Mouse (Mus musculus) small intestine, adult 2 months (tissue): ENCODE data around the gene Ston2. TPM values are rescaled to one million over a fixed set of nuclear protein-coding genes. Genes with fewer than 3 reads are reported as not detected.

ENCODE experiments used
- H3K27ac ChIP-seq: fragments of 200-500 bp; 2 replicates; pipeline ENCODE4 v1.5.1; 2012; ENCODE audit warnings: low read depth, low read length, control low read depth, inconsistent platforms; ENCODE audit not compliant: insufficient read depth
- H3K27me3 ChIP-seq: fragments of 200-500 bp; 2 replicates; pipeline ENCODE4 v1.6.1; 2012; ENCODE audit warnings: mild to moderate bottlenecking, moderate library complexity, low read length, inconsistent platforms; ENCODE audit not compliant: control insufficient read depth, insufficient read depth
- H3K36me3 ChIP-seq: fragments of 200-500 bp; 2 replicates; pipeline ENCODE4 v1.6.1; 2012; ENCODE audit warnings: mild to moderate bottlenecking, low read length, control low read depth, inconsistent platforms; ENCODE audit not compliant: control insufficient read depth, insufficient read depth
- H3K4me1 ChIP-seq: fragments of 200-500 bp; 2 replicates; pipeline ENCODE4 v1.6.1; 2012; ENCODE audit warnings: low read length, inconsistent platforms, mixed read lengths; ENCODE audit not compliant: control insufficient read depth, insufficient read depth, insufficient read length
- H3K4me3 ChIP-seq: fragments of 200-500 bp; 2 replicates; pipeline ENCODE4 v1.5.1; 2012; ENCODE audit warnings: low read depth, mild to moderate bottlenecking, control low read depth, inconsistent platforms, low read length, moderate library complexity
- CTCF ChIP-seq: fragments of 200-500 bp; IDR thresholded peaks from 2 replicates; pipeline ENCODE4 v1.5.1; 2012; ENCODE audit warnings: low read depth, mild to moderate bottlenecking, control low read depth, inconsistent platforms, low read length, moderate library complexity, mixed read lengths; ENCODE audit not compliant: insufficient replicate concordance, insufficient read length; ENCODE audit errors: extremely low read depth
- POLR2A ChIP-seq: fragments of 200-500 bp; IDR thresholded peaks from 2 replicates; pipeline ENCODE4 v1.6.1; 2012; ENCODE audit warnings: low read depth, mild to moderate bottlenecking, control low read depth, inconsistent platforms, low read length, moderate library complexity
- WGBS: fragments of 180-500 bp; shearing (Covaris S2); methylation state at CpG from one replicate; pipeline ENCODE4 v1.1.7; 2018; 5-methylcytosine and 5-hydroxymethylcytosine counted together
- polyA plus RNA-seq: library from polyadenylated mRNA; depleted of rRNA; stranded (reverse); fragments of >200 nt; gene quantifications from 2 replicates; pipeline ENCODE4 v1.2.3, GENCODE M21; 2012

Gene Ston2
- polyA plus RNA-seq, 1 experiment, result 13.1 TPM

GRCm38 (mm10) chr12:91702829-91703228 is 85.4 kb downstream of the Ston2 start:
- no peak overlapping the region for H3K4me3 ChIP-seq
- no peaks in the 10 kb centered on the region for H3K27me3 ChIP-seq
- TF ChIP-seq POLR2A (no peak), CTCF (no peak)
- 85% methylated on average over 5 of the region's 5 CpGs for WGBS
- H3K36me3 ChIP-seq, result no peaks in the 10 kb centered on the region
- H3K27ac ChIP-seq, result no peak overlapping the region
- H3K4me1 ChIP-seq, result peaks cover 13% of the 10 kb centered on the region

- Histone ChIP-seq H3K4me3 (no peak overlapping the region), H3K27ac (peak overlapping the region; percentile 19; the same call in 1 of the 2 replicates), H3K36me3 (no peaks in the 10 kb centered on the region), H3K27me3 (no peaks in the 10 kb centered on the region), H3K4me1 (peaks cover 24% of the 10 kb centered on the region)
- TF ChIP-seq POLR2A (no peak), CTCF (no peak)
- 67% methylated on average over 7 of the region's 7 CpGs for WGBS
These were observed 88.6 kb downstream of the Ston2 start for GRCm38 (mm10) chr12:91699451-91700141.

- H3K4me1 ChIP-seq, result peaks cover 31% of the 10 kb centered on the region
- H3K27ac ChIP-seq, result peak overlapping the region; percentile 50; the same call in 1 of the 2 replicates
- H3K27me3 ChIP-seq, result no peaks in the 10 kb centered on the region
- no peak overlapping the region for H3K4me3 ChIP-seq
- TF ChIP-seq CTCF (no peak), POLR2A (no peak; the same call in 1 of the 2 replicates)
- WGBS, result 34% methylated on average over 4 of the region's 4 CpGs
- H3K36me3 ChIP-seq, result no peaks in the 10 kb centered on the region
These were observed 92.0 kb downstream of the Ston2 start for GRCm38 (mm10) chr12:91696231-91696630.

GRCm38 (mm10) chr12:91695761-91696160 is 92.4 kb downstream of the Ston2 start:
- no peak for TF ChIP-seq POLR2A
- TF ChIP-seq CTCF, result no peak
- 85% methylated on average over 4 of the region's 4 CpGs for WGBS
- H3K4me3 ChIP-seq, result no peak overlapping the region
- H3K36me3 ChIP-seq, result no peaks in the 10 kb centered on the region
- H3K27me3 ChIP-seq, result no peaks in the 10 kb centered on the region
- H3K4me1 ChIP-seq, result peaks cover 31% of the 10 kb centered on the region
- H3K27ac ChIP-seq, result peak overlapping the region; percentile 50; the same call in 1 of the 2 replicates

GRCm38 (mm10) chr12:91694748-91695147 is 93.4 kb downstream of the Ston2 start:
- 25% methylated on average over 4 of the region's 4 CpGs for WGBS
- H3K4me1 ChIP-seq, result peaks cover 30% of the 10 kb centered on the region
- TF ChIP-seq POLR2A (no peak), CTCF (no peak)
- no peaks in the 10 kb centered on the region for H3K27me3 ChIP-seq
- H3K4me3 ChIP-seq, result no peak overlapping the region
- peak overlapping the region; percentile 72 for H3K27ac ChIP-seq
- no peaks in the 10 kb centered on the region for H3K36me3 ChIP-seq

- Histone ChIP-seq H3K27me3 (no peaks in the 10 kb centered on the region), H3K4me3 (no peak overlapping the region), H3K36me3 (no peaks in the 10 kb centered on the region), H3K27ac (no peak overlapping the region), H3K4me1 (peaks cover 23% of the 10 kb centered on the region)
- 87% methylated on average over 7 of the region's 7 CpGs for WGBS
- TF ChIP-seq POLR2A (no peak), CTCF (no peak)
These were observed 94.6 kb downstream of the Ston2 start for GRCm38 (mm10) chr12:91693566-91693965.

GRCm38 (mm10) chr12:91692991-91693390 is 95.2 kb downstream of the Ston2 start:
- no peak overlapping the region for H3K4me3 ChIP-seq
- TF ChIP-seq CTCF (no peak), POLR2A (no peak)
- H3K27me3 ChIP-seq, result no peaks in the 10 kb centered on the region
- WGBS, result 28% methylated on average over 3 of the region's 3 CpGs
- H3K27ac ChIP-seq, result no peak overlapping the region
- peaks cover 19% of the 10 kb centered on the region; the same call in 1 of the 2 replicates for H3K4me1 ChIP-seq
- H3K36me3 ChIP-seq, result no peaks in the 10 kb centered on the region
